7 mouse cellular contexts compared by ENCODE assay signal in genomic region chr14:47104246-47105173, GRCm38 (mm10).
A peak's percentile ranks its signal among the peaks of the same experiment; 100 is the strongest.
DNase-seq lines count a peak whose midpoint lies in the region; ATAC-seq and TF ChIP-seq lines count a peak whose summit lies in the region.

No protein-coding gene starts in this region.

- no peak for TF ChIP-seq POLR2A in liver, adult 2 months (IDR thresholded peaks at IDR 0.05; ENCODE audit: extremely low read depth, insufficient read depth, low read length)

- no peaks in the 10 kb centered on the region for H3K79me2 ChIP-seq in liver, adult 2 months (ENCODE audit: control insufficient read depth, insufficient read depth, low read length)

- H3K9me3 ChIP-seq in embryonic facial prominence, embryonic 10.5 days: no peaks in the 10 kb centered on the region
- H3K9me3 ChIP-seq in limb, embryonic 13.5 days: no peaks in the 10 kb centered on the region
- no peaks in the 10 kb centered on the region for H3K9me3 ChIP-seq in stomach, embryonic 16.5 days (replicated peaks; ENCODE audit: control insufficient read depth, low read length)

- no peak overlapping the region for H3K27ac ChIP-seq in liver, adult 2 months (replicated peaks; ENCODE audit: insufficient read depth, low read depth, low read length)
- H3K27ac ChIP-seq in embryonic facial prominence, embryonic 10.5 days (replicated peaks): peak overlapping the region; percentile 30; the same call in 1 of the 2 replicates
- H3K27ac ChIP-seq in limb, embryonic 13.5 days: peak overlapping the region; percentile 78
- peak overlapping the region; percentile 12 for H3K27ac ChIP-seq in stomach, embryonic 16.5 days (ENCODE audit: low read length)

- H3K4me3 ChIP-seq in liver, adult 2 months (ENCODE audit: insufficient read depth, low read depth, low read length): peak overlapping the region; percentile 66
- H3K4me3 ChIP-seq in embryonic facial prominence, embryonic 10.5 days: peak overlapping the region; percentile 21; the same call in 1 of the 2 replicates
- H3K4me3 ChIP-seq in limb, embryonic 13.5 days: peak overlapping the region; percentile 25
- peak overlapping the region; percentile 28 for H3K4me3 ChIP-seq in stomach, embryonic 16.5 days (replicated peaks; ENCODE audit: low read length)

- peak overlapping the region; percentile 50; the same call in 1 of the 2 replicates for H3K9ac ChIP-seq in liver, adult 2 months (ENCODE audit: low read depth, low read length)
- H3K9ac ChIP-seq in limb, embryonic 13.5 days: peak overlapping the region; percentile 39; the same call in 1 of the 2 replicates
- peak overlapping the region; percentile 65 for H3K9ac ChIP-seq in stomach, embryonic 16.5 days (ENCODE audit: low read length)

- TF ChIP-seq CTCF in liver, adult 2 months (IDR thresholded peaks at IDR 0.05; ENCODE audit: low read depth, low read length): no peak

- H3K4me2 ChIP-seq in limb, embryonic 13.5 days (replicated peaks): peak overlapping the region; percentile 51
- H3K4me2 ChIP-seq in stomach, embryonic 16.5 days (ENCODE audit: low read depth, low read length): peak overlapping the region; percentile 43

- DNase-seq in liver, adult 2 months (ENCODE audit: extremely low read depth, low read depth, low spot score): peak; percentile 12
- DNase-seq in liver: no peak
- DNase-seq in embryonic facial prominence, embryonic 10.5 days (ENCODE audit: low spot score): peak; percentile 34
- DNase-seq in cerebellum, postnatal 4 days (ENCODE audit: low spot score in 2 of 2): no peak
- no peak for DNase-seq in right cerebral cortex, postnatal 14 days

- H3K4me1 ChIP-seq in liver, adult 2 months (ENCODE audit: control insufficient read depth, insufficient read depth, low read length): peaks cover 5% of the 10 kb centered on the region
- peaks cover 8% of the 10 kb centered on the region for H3K4me1 ChIP-seq in embryonic facial prominence, embryonic 10.5 days
- peaks cover 6% of the 10 kb centered on the region; the same call in 1 of the 2 replicates for H3K4me1 ChIP-seq in limb, embryonic 13.5 days
- H3K4me1 ChIP-seq in stomach, embryonic 16.5 days (ENCODE audit: control insufficient read depth, insufficient read depth, low read length): 0 out of 2 replicates have a peak, but pooled peaks cover 2% of the 10 kb centered on the region

- ATAC-seq in limb, embryonic 13.5 days (ENCODE audit: low FRiP score, low read depth): peak; percentile 81
- peak; percentile 75 for ATAC-seq in stomach, embryonic 16.5 days (ENCODE audit: insufficient read depth, low FRiP score)

- H3K36me3 ChIP-seq in liver, adult 2 months (ENCODE audit: control insufficient read depth, insufficient read depth, low read length): no peaks in the 10 kb centered on the region
- no peaks in the 10 kb centered on the region for H3K36me3 ChIP-seq in embryonic facial prominence, embryonic 10.5 days (replicated peaks)
- peaks cover 27% of the 10 kb centered on the region for H3K36me3 ChIP-seq in limb, embryonic 13.5 days
- H3K36me3 ChIP-seq in stomach, embryonic 16.5 days (ENCODE audit: control insufficient read depth, insufficient read depth, low read length): no peaks in the 10 kb centered on the region

- WGBS in liver, adult 2 months: 33% methylated on average over 19 of the region's 19 CpGs
- 29% methylated on average over 19 of the region's 19 CpGs for WGBS in embryonic facial prominence, embryonic 10.5 days
- WGBS in limb, embryonic 13.5 days: 26% methylated on average over 19 of the region's 19 CpGs
- WGBS in stomach, embryonic 16.5 days: 33% methylated on average over 19 of the region's 19 CpGs

- no peaks in the 10 kb centered on the region for H3K27me3 ChIP-seq in liver, adult 2 months (ENCODE audit: control insufficient read depth, insufficient read depth, low read length)
- H3K27me3 ChIP-seq in embryonic facial prominence, embryonic 10.5 days (replicated peaks; ENCODE audit: low read depth, poor library complexity, severe bottlenecking): no peaks in the 10 kb centered on the region
- H3K27me3 ChIP-seq in limb, embryonic 13.5 days: no peaks in the 10 kb centered on the region
- no peaks in the 10 kb centered on the region for H3K27me3 ChIP-seq in stomach, embryonic 16.5 days (ENCODE audit: control insufficient read depth, insufficient read depth, low read length)

Comparison
In these comparisons a context has a peak if more than half of its experiments do, and no peak if none do; other contexts are left out.
1. DNase-seq: peak in liver, adult 2 months (single experiment) and embryonic facial prominence, embryonic 10.5 days (single experiment); none in liver (single experiment), cerebellum, postnatal 4 days (0 of 2) and right cerebral cortex, postnatal 14 days (single experiment).
2. Peak in every context shown above with its lines, with median percentiles within 50 percentile points of each other: H3K4me3 ChIP-seq and H3K9ac ChIP-seq.